Mouse (Mus musculus) CH12.LX (cell line): ENCODE data around the gene Cpeb3. TPM values are rescaled to one million over a fixed set of nuclear protein-coding genes. Genes with fewer than 3 reads are reported as not detected.
A peak's percentile ranks its signal among the peaks of the same experiment; 100 is the strongest.

Source experiments
- DNase-seq: peaks from one replicate; pipeline ENCODE4 v3.0.0-alpha.2; 2013; ENCODE audit errors: extremely low read depth
- H3K27ac ChIP-seq: 2 replicates; pipeline ENCODE4 v1.5.1; 2012; ENCODE audit warnings: low read depth, mild to moderate bottlenecking, control low read depth, moderate library complexity; ENCODE audit not compliant: insufficient read depth
- H3K27me3 ChIP-seq: replicated peaks from 2 replicates; pipeline ENCODE3; 2012; ENCODE audit warnings: inconsistent platforms
- H3K36me3 ChIP-seq, 2 experiments: replicated peaks in 1 of 2; 2 replicates each; pipeline versions ENCODE3 to v1.6.1; 2012; ENCODE audit warnings: inconsistent platforms in 1 of 2, low read length in 1 of 2, mild to moderate bottlenecking in 1 of 2, mixed read lengths in 1 of 2, moderate library complexity in 1 of 2; ENCODE audit not compliant: control insufficient read depth in 1 of 2, insufficient read depth in 1 of 2
- H3K4me1 ChIP-seq, 2 experiments: 2 replicates each; pipeline ENCODE4 v1.6.1; 2012; ENCODE audit warnings: inconsistent platforms in 1 of 2, moderate library complexity in 1 of 2; ENCODE audit not compliant: insufficient read depth in 2 of 2, control insufficient read depth in 1 of 2
- H3K4me2 ChIP-seq: 2 replicates; pipeline ENCODE4 v1.6.1; 2012; ENCODE audit warnings: low read depth, mild to moderate bottlenecking, control low read depth; ENCODE audit not compliant: poor library complexity, insufficient read depth, severe bottlenecking
- H3K4me3 ChIP-seq, 3 experiments: fragments of 150-350 bp in 1 of 3; sonication (generic) in 1 of 3; replicated peaks in 1 of 3; 2 replicates each; pipeline versions ENCODE3 to v1.5.1; 2011 to 2012; ENCODE audit warnings: low read depth in 2 of 3, low read length in 2 of 3, mild to moderate bottlenecking in 2 of 3, moderate library complexity in 2 of 3, control low read depth in 1 of 3, improper control_type of control experiment in 1 of 3, inconsistent platforms in 1 of 3, mixed read lengths in 1 of 3; ENCODE audit not compliant: poor library complexity in 1 of 3
- H3K79me2 ChIP-seq: replicated peaks from 2 replicates; pipeline ENCODE4 v1.6.1; 2012; ENCODE audit warnings: mild to moderate bottlenecking, moderate library complexity; ENCODE audit not compliant: control insufficient read depth, poor library complexity, insufficient read depth, severe bottlenecking; ENCODE audit errors: extremely low read depth
- H3K9ac ChIP-seq: 2 replicates; pipeline ENCODE4 v1.6.1; 2012; ENCODE audit warnings: low read depth, mild to moderate bottlenecking, control low read depth, moderate library complexity; ENCODE audit not compliant: insufficient read depth
- H3K9me3 ChIP-seq: replicated peaks from 2 replicates; pipeline ENCODE3; 2012; ENCODE audit warnings: low read length, inconsistent platforms, mixed read lengths
- CTCF ChIP-seq, 2 experiments: IDR thresholded peaks in 1 of 2; conservative IDR thresholded peaks in 1 of 2; 2 replicates each; pipeline ENCODE4 v1.5.1; 2011 to 2012; ENCODE audit warnings: low read depth in 2 of 2, low read length in 2 of 2, improper control_type of control experiment in 1 of 2, inconsistent platforms in 1 of 2, mild to moderate bottlenecking in 1 of 2, moderate library complexity in 1 of 2
- ETS1 ChIP-seq: conservative IDR thresholded peaks from 2 replicates; pipeline ENCODE4 v1.6.1; 2012; ENCODE audit warnings: low read depth, mild to moderate bottlenecking, inconsistent platforms, low read length, improper control_type of control experiment, moderate library complexity
- MAFK ChIP-seq: IDR thresholded peaks from 2 replicates; pipeline ENCODE4 v1.6.1; 2011; ENCODE audit warnings: low read length, improper control_type of control experiment; ENCODE audit not compliant: insufficient replicate concordance
- MEF2A ChIP-seq: IDR thresholded peaks from 2 replicates; pipeline ENCODE4 v1.6.1; 2014; ENCODE audit warnings: low read depth, mild to moderate bottlenecking, inconsistent platforms, low read length, improper control_type of control experiment, borderline replicate concordance
- MXI1 ChIP-seq: IDR thresholded peaks from 2 replicates; pipeline ENCODE4 v1.6.1; 2011; ENCODE audit warnings: mild to moderate bottlenecking, low read depth, low read length, improper control_type of control experiment
- MYC ChIP-seq: IDR thresholded peaks from 2 replicates; pipeline ENCODE4 v1.6.1; 2011; ENCODE audit warnings: low read depth, mild to moderate bottlenecking, improper control_type of control experiment, low read length
- POLR2A ChIP-seq: IDR thresholded peaks from 2 replicates; pipeline ENCODE4 v1.6.1; 2011; ENCODE audit warnings: low read depth, mild to moderate bottlenecking, improper control_type of control experiment, low read length
- RAD21 ChIP-seq: IDR thresholded peaks from 2 replicates; pipeline ENCODE4 v1.6.1; 2011; ENCODE audit warnings: low read depth, mild to moderate bottlenecking, low read length, improper control_type of control experiment, moderate library complexity
- SIN3A ChIP-seq: IDR thresholded peaks from 2 replicates; pipeline ENCODE4 v1.6.1; 2012; ENCODE audit warnings: low read length, improper control_type of control experiment, inconsistent platforms
- SMC3 ChIP-seq: IDR thresholded peaks from 2 replicates; pipeline ENCODE4 v1.6.1; 2011; ENCODE audit warnings: low read depth, low read length, improper control_type of control experiment
- USF1 ChIP-seq: IDR thresholded peaks from 2 replicates; pipeline ENCODE4 v1.6.1; 2014; ENCODE audit warnings: low read depth, mild to moderate bottlenecking, inconsistent platforms, low read length, improper control_type of control experiment
- ZC3H11A ChIP-seq: IDR thresholded peaks from 2 replicates; pipeline ENCODE4 v1.6.1; 2012; ENCODE audit warnings: low read depth, mild to moderate bottlenecking, inconsistent platforms, low read length, improper control_type of control experiment
- ZKSCAN1 ChIP-seq: IDR thresholded peaks from 2 replicates; pipeline ENCODE4 v1.6.1; 2012; ENCODE audit warnings: low read depth, inconsistent platforms, low read length, improper control_type of control experiment, borderline replicate concordance
- dilution Hi-C: fragments of 300-500 bp; cut with MboI; formaldehyde crosslinking; loops from 2 replicates; pipeline ENCODE4 v1.14.3; 2020; ENCODE audit warnings: low sequenced_read_pairs; ENCODE audit not compliant: extremely low pct_unique_long_range_greater_than_20kb, extremely low pct_ligation_motif_present
- in situ Hi-C: fragments of 300-500 bp; cut with MboI; formaldehyde crosslinking; loops from 3 replicates; pipeline ENCODE4 v1.14.3; 2019; ENCODE audit warnings: low sequenced_read_pairs, low pct_ligation_motif_present, low pct_unique_long_range_greater_than_20kb, mixed read lengths
- polyA plus RNA-seq: library from polyadenylated mRNA; unstranded; fragments of >175 nt; gene quantifications from 2 replicates; pipeline ENCODE4 v1.2.1, GENCODE M21; 2012; ENCODE audit warnings: low read depth; ENCODE audit not compliant: insufficient read length
- total RNA-seq, 2 experiments: library from RNA; depleted of rRNA; stranded (reverse); fragments of 300-350 nt in 1 of 2; fragments of >200 nt in 1 of 2; gene quantifications; 2 replicates each; pipeline ENCODE4 v1.2.3; 2012 to 2014

The Cpeb3 gene
- total and polyA plus RNA-seq, 3 experiments = 1.5 to 3.1 (median 1.5) TPM

DNA sequence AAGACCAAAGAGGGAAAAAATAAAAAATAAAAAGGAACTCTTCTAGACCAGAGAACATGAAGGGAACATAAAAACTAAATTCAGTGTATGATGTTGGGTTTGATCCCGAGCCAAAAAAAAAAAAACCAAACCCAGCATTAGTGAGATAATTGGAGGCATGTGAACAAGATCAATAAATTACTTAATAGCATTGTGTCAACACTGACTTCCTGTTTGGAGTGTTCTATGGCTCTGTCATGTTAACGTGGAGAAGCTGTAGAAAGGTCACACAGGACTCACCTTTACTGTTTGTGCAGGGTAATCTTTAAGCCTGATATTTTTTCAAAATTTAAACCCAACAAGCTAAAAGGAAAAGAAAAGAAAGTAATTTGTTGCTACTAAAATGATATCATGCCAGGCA, 34.3 kb upstream of the Cpeb3 start:
- Histone ChIP-seq H3K4me1 (peaks cover 16 to 26% of the 10 kb centered on the region in 2 experiments), H3K9ac (no peak overlapping the region), H3K79me2 (no peaks in the 10 kb centered on the region), H3K27me3 (no peaks in the 10 kb centered on the region), H3K4me3 (no peak overlapping the region), H3K36me3 (peaks cover 0 to 4% of the 10 kb centered on the region in 2 experiments), H3K27ac (no peak overlapping the region), H3K4me2 (no peak overlapping the region), H3K9me3 (peaks cover 2% of the 10 kb centered on the region)
- DNase-seq = no peak
- in situ Hi-C loops = no loop called here
- dilution Hi-C loops = no loop called here
- no peak for TF ChIP-seq ZC3H11A
- TF ChIP-seq ETS1 = no peak
- no peak for TF ChIP-seq USF1
- no peak for TF ChIP-seq MEF2A
- TF ChIP-seq MYC = no peak
- TF ChIP-seq, all 38 proteins: peak for 0

DNA sequence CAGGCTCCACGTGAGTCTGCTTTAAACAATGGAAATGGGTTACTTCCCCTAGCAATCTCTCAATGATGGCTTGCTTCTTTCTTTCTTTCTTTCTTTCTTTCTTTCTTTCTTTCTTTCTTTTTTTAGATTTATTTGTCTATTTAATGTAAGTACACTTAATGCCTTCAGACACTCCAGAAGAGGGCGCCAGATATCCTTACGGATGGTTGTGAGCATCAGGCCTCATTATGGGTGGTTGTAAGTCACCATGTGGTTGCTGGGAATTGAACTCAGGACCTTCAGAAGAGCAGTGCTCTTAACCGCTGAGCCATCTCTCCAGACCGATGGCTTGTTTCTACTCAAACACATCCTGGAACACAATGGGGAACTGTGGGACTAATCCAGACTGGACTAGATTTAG, 32.8 kb upstream of the Cpeb3 start:
- Histone ChIP-seq H3K79me2 (no peaks in the 10 kb centered on the region), H3K4me1 (peaks cover 7 to 11% of the 10 kb centered on the region in 2 experiments)
- TF ChIP-seq SMC3 = peak; percentile 36
- TF ChIP-seq POLR2A = no peak
- TF ChIP-seq RAD21 = peak; percentile 40
- peak in 1 of 2 experiments; percentile 48; a peak in 2 of 4 replicates for TF ChIP-seq CTCF (conservative IDR thresholded peaks at IDR 0.05 in 1 of 2, IDR thresholded peaks at IDR 0.05 in 1 of 2; ENCODE audit: low read depth in 2 of 2, low read length in 2 of 2)
- TF ChIP-seq, all 38 proteins: peak for 3
- DNase-seq = peak; percentile 48
- Histone ChIP-seq H3K27ac (no peak overlapping the region), H3K9me3 (peaks cover 2% of the 10 kb centered on the region), H3K4me3 (no peak overlapping the region), H3K27me3 (no peaks in the 10 kb centered on the region), H3K36me3 (peaks cover 0 to 4% of the 10 kb centered on the region in 2 experiments), H3K9ac (no peak overlapping the region), H3K4me2 (no peak overlapping the region)
- in situ Hi-C loops = no loop called here
- dilution Hi-C loops = no loop called here

DNA sequence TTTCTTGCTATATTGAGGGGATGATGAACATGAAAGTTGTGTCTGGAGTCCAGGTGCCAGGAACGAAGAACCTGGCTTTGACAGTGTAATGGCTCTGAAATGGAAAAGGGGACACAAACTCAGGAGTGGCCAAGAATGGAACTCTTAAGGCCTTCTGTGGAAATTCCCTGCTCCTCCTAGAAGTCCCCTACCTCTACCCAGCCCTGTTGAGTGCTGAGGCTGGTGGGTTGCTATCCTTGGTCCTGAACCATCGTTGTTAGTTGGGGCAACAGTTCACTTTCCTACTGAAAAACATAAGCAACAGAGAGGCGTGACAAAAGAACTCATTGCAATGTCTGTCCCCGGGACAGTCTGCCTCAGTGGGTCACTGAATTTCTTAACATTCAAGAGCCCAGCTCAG, 30.7 kb upstream of the Cpeb3 start:
- H3K4me2 ChIP-seq = peak overlapping the region; percentile 83
- no peak overlapping the region for H3K4me3 ChIP-seq
- in situ Hi-C loops (no loop called here), dilution Hi-C loops (no loop called here)
- H3K9me3 ChIP-seq = no peaks in the 10 kb centered on the region
- H3K36me3 ChIP-seq = no peaks in the 10 kb centered on the region
- H3K27ac ChIP-seq = no peak overlapping the region
- H3K27me3 ChIP-seq = no peaks in the 10 kb centered on the region
- peaks cover 3 to 6% of the 10 kb centered on the region in 2 experiments for H3K4me1 ChIP-seq
- TF ChIP-seq SIN3A = peak; percentile 94
- TF ChIP-seq MAFK = no peak
- TF ChIP-seq MXI1 = peak; percentile 83
- TF ChIP-seq ETS1 = no peak
- TF ChIP-seq ZKSCAN1 = no peak
- H3K79me2 ChIP-seq = no peaks in the 10 kb centered on the region
- no peak overlapping the region for H3K9ac ChIP-seq
- peak; percentile 44 for DNase-seq
